Mouse (Mus musculus): ENCODE results near the gene Fras1. TPM values are rescaled to one million over a fixed set of nuclear protein-coding genes. Genes with fewer than 3 reads are reported as not detected.
A peak's percentile ranks its signal among the peaks of the same experiment; 100 is the strongest.

The Fras1 gene
- total RNA-seq, 2 experiments from 2014 or later, result 6.5 to 6.8 TPM

DNA sequence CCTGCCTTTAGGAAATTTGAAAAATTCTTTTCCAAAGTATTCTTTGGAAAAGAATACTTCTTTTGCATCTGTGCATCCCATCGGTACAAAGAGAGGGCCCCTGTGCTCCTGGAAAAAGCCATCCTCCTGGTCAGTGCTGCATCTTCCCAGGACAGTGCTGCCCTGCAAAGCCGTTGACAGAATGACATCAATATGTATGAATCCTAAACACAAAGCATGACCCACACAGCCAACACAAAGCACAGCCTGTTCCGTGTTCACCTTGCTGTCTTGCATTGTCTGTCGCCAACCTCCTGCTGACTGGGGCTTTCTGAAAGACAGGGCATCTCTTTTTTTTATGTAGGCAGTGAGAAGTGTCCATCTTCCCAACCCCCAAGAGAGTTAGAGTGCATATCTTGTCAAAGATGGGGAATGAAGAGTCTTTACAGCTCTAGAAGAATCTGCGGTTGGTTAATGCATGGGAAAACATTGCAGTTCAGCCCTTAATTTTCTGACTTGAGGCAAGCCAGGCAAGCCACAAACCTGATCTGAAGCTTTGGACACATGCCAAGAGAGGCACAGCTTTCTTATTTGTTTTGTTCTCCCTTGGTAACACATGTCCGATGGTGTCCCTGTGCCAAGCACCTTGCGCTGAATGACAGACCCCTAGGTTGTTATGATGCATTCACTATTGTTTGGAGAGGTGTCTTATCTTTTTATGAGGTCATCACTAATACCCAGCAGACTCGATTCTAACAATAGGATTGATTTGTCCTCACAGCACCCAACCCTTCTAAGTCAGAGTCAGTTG lies 373.6 kb downstream of the Fras1 start:
- DNase-seq, result peak; percentile 30 to 40
- intact Hi-C loops (cut with DNase I), result no loop called here

DNA sequence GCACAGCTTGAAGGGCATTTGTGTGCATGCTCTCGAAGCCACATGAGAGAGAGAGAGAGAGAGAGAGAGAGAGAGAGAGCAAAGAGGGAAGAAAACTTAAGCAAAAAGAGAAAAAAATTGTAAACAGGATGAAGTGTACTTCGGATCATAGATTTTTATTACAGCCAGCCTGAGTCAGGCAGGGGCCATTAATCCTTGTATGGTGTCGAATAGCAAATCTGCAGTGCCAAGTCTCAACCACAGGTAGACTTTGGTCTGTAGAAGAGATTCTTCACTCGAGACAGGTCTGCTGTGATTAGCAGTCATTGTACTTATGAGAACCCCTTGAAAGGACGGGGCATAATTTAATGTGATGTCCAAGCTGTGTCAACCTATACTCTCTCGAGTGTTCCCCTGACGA lies 383.9 kb downstream of the Fras1 start:
- DNase-seq, result no peak
- intact Hi-C loops (cut with DNase I), result no loop called here

DNA sequence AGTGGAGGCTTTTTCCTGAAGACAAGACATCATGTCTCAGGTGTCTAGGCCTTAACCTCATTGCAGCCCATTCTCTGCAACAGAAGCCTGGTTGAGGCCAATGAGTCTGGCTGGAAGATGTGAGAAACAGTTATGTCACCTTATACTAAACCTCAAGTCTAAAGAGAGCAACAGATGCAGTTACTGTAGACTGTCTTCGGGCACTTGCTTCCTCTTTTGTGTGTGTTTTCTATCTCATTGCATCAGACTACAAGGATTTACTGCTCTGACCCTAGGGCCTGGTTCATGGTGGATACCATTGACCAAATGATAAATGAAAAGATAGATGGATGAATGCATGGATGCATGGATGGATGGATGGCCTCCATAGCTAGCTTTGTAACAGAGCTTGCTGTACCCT lies 388.3 kb downstream of the Fras1 start:
- intact Hi-C loops (cut with DNase I), result loop anchor here (10.0 kb wide), 1 partner anchor 387 kb away; the partner anchor contains the start of gene Fras1
- no peak for DNase-seq

DNA sequence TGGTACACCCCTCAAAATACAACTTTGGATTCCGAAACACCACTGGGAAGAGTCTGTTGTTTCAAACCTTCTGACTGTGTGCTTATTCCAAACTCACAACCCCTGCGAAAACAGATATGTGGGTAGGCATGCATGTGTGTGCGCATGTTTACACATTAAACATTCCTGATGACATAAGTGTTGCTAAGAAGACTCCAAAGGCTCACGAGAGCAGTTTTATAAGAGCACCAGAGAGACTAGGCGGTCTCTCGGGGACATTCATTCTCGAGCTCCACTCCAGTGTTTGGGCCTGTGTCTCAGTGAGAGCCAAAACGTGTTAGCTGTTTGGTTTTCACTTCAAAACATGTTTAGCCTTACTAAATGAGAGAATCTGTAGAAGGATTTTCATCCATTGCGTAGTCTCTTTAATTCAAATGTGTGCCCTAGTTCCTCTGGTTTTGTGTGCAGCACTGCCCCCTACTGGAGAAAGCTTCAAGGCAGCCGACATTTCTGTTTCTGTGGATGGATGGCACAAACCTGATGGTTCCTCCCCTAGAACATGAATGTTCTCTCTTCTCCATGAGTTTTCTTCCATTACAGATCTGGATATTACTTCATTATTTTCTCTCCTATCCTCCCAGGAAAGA lies 395.2 kb downstream of the Fras1 start:
- intact Hi-C loops (cut with DNase I), result loop anchor here (1.0 to 10.0 kb wide), 3 partner anchors 394 to 502 kb away; partner anchors contain the start of gene Fras1
- DNase-seq, result peak; percentile 71 to 87

DNA sequence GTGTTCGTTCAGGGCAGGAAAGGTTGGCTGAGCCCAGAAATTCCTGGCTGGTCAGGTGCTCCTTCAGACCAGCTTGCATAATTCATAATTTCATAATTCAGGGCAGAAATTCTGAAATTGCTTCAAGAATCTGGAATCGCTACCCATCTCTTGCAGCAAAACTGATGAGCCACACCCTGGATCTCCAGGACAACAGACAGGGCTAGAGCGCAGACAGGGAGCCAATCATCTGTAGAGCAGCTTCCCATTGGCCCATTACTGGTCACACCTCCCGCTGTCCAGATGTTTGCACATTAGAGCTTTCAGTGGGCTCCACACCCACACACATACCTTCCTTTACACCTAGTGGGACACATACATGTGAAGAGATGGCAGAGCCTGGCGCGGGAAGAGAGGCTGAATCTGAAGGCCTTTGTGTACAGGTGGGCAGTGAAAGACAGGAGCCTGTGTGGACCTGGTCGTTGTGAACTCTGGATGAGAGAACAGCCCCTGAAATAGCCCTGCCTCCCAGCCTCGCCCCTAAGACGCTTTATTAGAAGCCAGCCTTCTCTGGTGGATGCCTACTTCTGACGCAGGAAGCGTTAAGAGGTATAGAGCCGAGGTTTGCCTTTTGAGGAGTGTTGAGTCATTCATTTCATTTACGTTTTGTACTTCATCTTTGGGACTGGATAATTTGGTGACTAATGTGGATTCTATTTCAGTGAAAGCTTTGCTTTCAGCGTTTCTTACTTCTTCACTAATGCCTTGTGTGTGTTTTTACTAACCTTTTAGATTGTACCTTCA lies 409.9 kb downstream of the Fras1 start:
- intact Hi-C loops (cut with DNase I), result no loop called here
- DNase-seq, result no peak

DNA sequence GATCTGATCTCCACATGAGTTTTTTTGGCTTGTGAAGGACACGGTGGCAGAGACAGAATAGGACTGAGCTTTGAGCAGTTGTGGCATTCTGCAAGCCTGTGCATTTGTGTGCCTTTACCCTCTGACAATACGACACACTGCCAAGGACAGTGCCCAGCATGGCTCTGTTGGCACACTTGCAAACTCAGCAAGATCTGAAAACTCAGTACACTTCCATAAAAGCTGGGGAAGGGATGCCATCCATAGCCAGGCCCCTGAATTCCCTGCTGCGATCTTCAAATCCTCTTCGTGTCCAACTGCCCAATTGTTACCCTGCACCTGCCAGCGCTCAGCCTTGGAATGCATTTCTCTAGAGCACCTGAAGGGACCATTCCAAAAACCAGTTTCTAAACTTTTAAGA lies 411.3 kb downstream of the Fras1 start:
- intact Hi-C loops (cut with DNase I), result no loop called here
- no peak for DNase-seq

DNA sequence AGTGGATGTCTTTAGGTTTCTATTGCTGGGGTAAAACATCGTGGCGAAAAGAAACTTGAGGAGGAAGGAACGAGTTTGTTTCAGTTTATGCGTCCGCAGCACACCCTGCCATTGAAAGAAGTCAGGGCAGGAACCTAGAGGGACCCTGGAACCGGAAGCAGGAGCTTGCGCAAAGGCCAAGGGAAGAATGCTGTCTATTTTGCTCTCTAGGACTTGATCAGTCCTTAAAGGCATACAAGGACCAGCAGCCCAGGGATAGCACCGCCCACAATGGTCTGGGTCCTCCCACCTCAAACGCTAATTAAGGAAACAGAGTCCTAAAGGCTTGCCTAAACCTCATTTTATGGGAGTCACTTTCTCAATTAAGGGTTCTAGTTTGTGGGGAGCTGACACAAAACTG lies 418.7 kb downstream of the Fras1 start:
- intact Hi-C loops (cut with DNase I), result loop anchor here (5.0 kb wide), 1 partner anchor 120 kb away; no protein-coding TSS in a partner anchor
- DNase-seq, result peak; percentile 35 to 48

DNA sequence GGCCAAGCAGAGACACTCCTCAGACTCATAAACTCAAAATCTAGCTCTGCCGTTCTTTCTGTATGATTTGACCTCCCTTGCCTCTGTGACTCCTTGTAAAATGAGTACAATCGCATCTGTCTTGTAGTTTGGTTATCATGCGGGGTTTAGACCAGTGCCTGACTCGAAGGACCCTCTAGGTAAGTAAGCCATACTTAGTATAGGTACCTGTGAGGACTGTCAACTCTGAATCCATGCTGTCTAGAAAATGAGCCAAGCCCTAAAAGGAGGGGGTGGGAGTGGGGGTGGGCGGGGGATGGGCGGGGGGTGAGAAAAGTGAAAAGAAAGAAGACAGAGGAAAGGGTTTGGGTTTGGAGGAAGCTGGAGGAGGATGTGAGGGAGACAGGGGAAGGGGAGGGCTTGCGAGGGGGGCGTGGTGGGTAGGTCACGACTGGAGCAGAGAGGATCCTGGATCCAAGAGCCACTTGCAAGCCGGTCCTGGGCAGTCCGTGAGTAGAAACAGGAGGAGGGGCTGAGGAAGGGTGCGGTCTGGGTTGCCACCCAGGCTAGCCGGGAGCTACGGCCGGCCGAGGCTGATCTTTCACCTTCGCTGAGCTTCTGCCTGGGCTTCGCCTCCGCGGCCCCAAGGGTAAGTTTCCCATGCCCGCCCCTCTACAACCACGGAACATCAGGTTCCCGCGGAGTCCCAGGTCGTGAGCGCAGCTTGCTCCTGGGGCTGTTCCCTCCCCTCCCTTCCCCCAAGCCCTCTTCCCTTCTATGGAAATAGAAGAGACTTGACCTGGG lies 419.4 kb downstream of the Fras1 start, which contains the start of gene Anxa3:
TSS of gene Anxa3 (plus strand) at position 404 of the 783 bp plus-strand sequence.
- intact Hi-C loops (cut with DNase I), result loop anchor here (5.0 kb wide), 1 partner anchor 119 kb away; no protein-coding TSS in a partner anchor
- peak; percentile 63 to 70 for DNase-seq

DNA sequence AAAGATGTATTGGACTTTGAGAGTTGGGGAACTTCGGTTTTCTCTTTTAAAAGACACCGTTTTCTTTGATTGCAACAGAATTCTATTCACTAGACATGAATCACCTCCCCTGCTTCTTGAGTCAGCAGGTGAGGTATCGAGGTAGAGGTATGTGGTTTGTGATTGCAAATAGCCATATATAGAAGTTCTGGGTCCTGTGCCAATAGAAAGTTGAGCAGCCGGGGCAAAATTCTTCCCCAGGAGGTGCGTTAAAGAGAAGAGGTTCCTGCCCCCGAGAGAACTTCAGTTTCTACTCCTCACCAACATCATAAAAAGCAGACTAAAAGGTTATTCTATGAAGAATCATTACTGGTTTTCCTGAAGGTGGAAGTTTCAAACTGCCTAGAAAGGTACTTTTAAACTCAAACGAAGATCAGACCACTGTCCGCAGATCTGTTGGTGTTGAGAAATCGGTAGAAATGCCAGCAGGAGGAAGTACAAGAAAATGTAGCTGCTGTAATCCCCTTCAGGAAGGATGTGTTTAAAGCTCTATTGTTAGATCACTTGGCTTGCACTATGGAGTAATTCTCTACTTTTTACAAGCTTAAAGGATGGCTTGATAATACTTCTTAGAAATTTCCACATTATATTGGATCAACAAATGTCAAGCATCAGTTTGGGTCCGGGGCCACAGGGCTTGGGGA lies 420.3 kb downstream of the Fras1 start:
- intact Hi-C loops (cut with DNase I), result loop anchor here (5.0 kb wide), 1 partner anchor 118 kb away; no protein-coding TSS in a partner anchor
- DNase-seq, result no peak

DNA sequence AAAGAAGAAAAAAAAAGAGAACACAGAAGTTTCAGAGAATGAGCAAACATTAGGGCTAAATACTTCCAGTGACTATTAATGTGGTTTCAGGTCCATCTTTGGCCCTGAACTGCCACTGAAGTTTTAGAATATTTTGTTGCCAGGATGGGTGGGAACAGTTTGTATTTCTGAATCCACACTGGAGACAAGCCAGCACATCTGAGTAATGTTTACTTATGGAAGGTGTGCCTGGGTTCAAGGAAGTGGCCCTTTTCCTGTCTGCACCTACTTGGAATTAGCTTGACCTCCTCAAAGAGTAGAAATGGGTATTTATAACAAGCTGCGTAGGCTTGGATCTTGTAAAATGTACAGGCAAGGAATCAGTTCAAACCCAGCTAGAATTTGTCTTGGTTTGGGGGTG lies 422.0 kb downstream of the Fras1 start:
- intact Hi-C loops (cut with DNase I), result no loop called here
- peak in 1 of 2 experiments; percentile 26 for DNase-seq

DNA sequence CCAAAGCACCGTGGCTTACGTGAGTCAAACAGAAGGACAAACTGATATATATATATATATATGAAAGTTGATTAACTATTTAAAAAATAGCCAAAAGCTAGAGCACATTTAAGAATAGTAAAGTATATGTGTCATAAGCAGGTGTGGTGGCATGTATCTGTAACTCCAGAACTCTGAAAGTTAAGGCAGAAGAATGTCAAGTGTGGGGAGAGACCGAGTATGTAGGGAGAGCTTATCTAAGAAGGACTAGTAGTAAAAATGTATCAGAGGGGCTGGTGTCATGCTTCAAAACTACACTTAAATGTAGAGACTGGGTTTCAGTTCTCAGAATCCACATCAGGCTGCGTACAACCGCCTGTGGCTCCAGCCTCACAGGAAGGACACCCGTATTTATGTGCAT lies 423.7 kb downstream of the Fras1 start:
- DNase-seq, result no peak
- intact Hi-C loops (cut with DNase I), result no loop called here

DNA sequence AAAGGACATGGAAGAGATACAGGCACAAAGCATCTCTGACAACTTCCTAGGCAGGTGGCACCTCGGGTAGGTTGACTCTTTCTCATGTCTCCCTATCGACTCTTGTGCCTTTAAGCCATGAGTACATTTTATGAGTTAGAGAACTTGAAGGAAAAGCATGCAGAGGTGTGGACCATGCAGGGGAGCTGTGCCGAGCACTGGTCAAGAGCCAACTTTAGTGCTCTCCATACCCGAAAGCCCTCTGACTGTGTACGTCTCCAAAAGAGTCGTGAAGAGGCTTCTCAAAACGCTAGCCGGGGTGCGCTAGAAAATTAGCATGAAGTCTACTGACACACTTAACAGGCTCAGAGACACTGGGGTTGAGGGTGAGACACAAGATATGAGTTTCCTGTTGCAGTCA lies 425.4 kb downstream of the Fras1 start:
- DNase-seq, result no peak
- intact Hi-C loops (cut with DNase I), result no loop called here

DNA sequence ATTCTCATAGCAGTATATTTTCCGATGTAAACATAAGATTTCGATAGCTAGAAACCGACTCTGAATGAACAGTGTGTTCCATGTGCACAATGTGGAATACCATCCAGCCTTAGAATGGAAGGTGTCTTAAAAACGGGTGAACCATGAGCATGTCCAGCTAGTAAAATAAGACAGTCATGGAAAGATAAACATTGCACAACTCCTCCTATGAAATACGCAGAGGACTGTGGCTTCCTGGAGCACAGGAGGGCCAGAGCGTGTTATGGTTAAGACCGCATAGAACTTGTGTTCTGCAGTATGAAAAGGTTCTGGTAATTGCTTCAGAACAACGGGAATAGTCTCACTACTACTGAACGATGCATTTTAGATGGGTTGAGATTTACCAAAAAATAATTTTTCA lies 426.2 kb downstream of the Fras1 start:
- intact Hi-C loops (cut with DNase I), result no loop called here
- no peak for DNase-seq

DNA sequence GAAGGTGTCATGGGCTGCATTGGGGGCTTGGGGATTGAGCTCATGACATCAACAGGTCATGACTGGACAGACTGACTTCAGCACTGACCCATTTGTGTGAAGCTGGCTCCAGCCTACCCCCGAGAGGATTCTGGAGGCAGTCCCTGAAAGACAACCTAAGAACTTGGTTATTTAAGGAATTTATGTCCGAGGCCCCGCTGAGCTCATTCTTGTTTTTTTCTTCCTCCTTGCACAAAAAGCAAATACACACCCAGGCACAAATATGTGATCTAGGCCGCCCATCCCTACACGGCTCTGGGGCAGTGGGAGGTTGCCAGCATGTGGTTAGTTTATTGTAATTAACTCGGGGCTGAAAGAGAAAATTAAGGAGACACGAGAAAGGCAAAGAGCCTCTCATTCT lies 428.4 kb downstream of the Fras1 start:
- intact Hi-C loops (cut with DNase I), result no loop called here
- DNase-seq, result peak; percentile 35 to 36

DNA sequence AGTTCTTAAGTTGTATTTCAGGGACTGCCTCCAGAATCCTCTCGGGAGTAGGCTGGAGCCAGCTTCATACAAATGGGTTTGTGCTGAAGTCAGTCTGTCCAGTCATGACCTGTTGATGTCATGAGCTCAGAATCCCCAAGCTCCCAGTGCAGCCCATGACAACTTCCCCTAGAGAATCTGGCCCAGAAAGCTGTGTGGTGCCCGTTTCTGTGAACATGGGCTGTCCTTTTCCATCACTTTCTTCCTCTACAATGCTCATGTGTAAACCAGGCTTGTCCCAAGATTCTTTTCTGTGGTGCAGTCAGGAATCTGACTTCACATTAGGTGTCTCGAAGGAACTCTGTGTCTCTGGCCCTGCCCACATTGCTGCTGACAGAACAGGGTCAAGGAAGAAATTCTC lies 429.3 kb downstream of the Fras1 start:
- DNase-seq, result peak; percentile 76 to 81
- intact Hi-C loops (cut with DNase I), result no loop called here

DNA sequence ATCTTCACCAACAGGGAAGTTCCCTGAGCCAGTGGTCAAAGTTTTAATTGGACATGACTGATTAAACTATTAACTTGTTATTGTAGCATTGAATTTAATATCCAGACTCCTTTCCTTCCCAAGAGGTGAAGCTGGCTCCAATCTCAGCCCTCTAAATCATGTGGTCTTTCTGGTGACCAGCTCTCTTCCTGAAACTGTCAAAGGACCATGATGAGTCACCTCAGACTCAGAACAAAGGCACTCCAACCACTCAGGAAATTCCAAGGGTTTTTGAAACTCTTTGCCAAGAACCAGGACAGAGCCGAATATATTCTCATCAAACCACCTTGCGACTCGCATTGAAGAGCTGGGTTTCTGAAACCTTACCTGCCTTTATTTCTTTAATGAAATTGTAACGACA lies 430.5 kb downstream of the Fras1 start:
- intact Hi-C loops (cut with DNase I), result no loop called here
- peak in 1 of 2 experiments; percentile 36 for DNase-seq

DNA sequence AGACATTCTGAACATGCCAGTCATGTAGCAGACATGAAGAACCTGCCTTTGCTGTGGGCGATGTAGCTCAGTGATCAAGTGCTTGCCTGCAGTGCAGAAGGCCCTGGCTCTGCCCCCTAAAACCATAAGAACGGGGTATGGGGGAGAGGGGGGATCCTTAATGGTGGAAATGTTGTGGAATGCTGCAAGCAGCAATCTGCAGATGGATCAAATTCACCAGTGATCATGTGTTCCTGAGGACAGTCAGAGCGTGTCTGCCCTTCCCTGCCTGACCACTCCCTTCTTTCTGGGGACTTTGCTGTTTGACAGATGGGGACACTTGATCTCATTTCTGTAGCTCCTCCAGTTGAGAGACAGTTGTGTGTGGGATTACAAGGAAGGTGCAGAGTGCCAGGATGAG lies 431.1 kb downstream of the Fras1 start:
- no peak for DNase-seq
- intact Hi-C loops (cut with DNase I), result no loop called here

DNA sequence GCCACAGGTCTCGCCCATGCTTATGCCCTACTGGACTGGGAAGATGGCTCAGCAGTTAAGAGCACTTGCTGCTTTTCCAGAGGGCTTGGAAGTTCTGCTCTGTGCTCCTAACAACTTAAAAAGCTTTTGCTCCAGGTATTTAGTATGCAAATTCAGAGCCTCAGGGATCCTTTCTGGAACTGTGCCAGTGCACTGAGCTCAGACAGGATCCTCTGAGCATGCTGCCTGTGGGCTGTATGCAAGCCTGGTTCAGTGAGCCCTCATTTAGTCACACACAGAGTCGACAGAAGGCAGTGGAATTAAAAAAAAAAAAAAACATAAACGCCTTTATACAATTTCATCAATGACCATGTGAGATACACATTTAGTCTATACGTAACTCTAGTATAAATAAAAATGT lies 436.9 kb downstream of the Fras1 start:
- intact Hi-C loops (cut with DNase I), result no loop called here
- no peak for DNase-seq

DNA sequence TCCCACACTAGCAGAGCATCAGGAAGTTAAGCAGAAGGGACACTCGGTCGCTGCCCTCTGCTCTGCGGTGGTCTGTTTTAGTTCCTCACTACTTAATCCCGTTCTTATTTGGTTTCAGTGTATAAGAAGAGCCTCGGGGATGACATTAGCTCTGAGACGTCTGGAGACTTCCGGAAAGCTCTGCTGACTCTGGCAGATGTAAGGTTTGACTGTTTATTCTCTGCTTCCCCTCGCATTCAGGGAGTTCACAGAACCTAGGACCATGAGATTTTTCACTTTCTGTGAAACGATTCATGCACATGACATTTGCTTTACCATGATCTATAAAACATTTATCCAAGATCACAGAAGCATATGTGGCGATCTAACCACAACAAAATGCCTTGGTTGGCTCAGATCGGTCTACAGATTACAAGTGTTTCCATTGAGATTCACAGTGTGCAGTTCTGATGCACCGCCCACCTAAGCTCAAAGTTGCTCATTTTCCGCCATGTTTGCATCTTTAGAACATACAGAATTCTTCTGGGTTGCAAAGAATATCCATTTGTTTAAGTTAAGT lies 451.1 kb downstream of the Fras1 start:
- intact Hi-C loops (cut with DNase I), result no loop called here
- DNase-seq, result no peak

DNA sequence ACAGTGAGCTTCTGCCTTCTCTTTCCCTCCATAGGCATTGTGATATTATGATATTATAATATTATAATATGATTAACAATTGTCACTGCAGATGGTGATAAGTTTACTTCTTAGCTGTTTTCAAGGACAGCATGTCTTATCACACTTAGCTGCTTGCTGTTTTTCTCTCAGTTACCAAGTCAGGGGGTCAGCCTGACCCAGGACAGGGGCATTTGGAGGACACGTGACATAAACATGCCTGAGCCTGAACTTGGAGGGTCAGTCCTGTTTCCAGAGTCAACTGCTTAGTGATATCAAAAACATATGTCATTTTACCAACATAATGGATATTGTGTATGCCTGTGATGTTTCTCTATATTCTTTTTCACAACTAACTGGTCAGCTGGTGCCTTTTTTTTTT lies 453.4 kb downstream of the Fras1 start:
- intact Hi-C loops (cut with DNase I), result no loop called here
- DNase-seq, result no peak

Measured in heart, postnatal 10 days (tissue).